Mouse (Mus musculus) gastrocnemius, postnatal 4 days (tissue): ENCODE results near the gene Krt5. TPM values are rescaled to one million over a fixed set of nuclear protein-coding genes. Genes with fewer than 3 reads are reported as not detected.
"Not testable (repeated sequence)": the region's sequence is repeated elsewhere in the genome, so short reads cannot be mapped to it uniquely, and the experiment has no call there.

ENCODE experiments used
- DNase-seq, 2 experiments: peaks; one replicate each; pipeline ENCODE4 v3.0.0; 2021 to 2022; ENCODE audit warnings: low spot score in 2 of 2, mixed read lengths in 2 of 2
- long read RNA-seq, 2 experiments: library from polyadenylated mRNA; stranded (forward); transcript quantifications; one replicate each; pipeline ENCODE4 v2.0.0; 2021
- total RNA-seq, 2 experiments: library from RNA; stranded (reverse); gene quantifications; 2 replicates each; pipeline ENCODE4 v1.2.3; 2021

Gene Krt5
- 1 to 10 TPM in 1 of 2 experiments, under 1 TPM in 1; 0.39 to 1.9 TPM for total RNA-seq
- long read RNA-seq, experiment 1, transcript Krt5-201 (9 exons, 2,197 nt): major isoform, 27 of 35 reads
- long read RNA-seq, experiment 1, partial matches to known transcripts: 8 of 35 reads
- long read RNA-seq, experiment 1, other reads (novel, unspliced or antisense): 0 of 35 reads
- long read RNA-seq, experiment 2: 0 reads

DNA sequence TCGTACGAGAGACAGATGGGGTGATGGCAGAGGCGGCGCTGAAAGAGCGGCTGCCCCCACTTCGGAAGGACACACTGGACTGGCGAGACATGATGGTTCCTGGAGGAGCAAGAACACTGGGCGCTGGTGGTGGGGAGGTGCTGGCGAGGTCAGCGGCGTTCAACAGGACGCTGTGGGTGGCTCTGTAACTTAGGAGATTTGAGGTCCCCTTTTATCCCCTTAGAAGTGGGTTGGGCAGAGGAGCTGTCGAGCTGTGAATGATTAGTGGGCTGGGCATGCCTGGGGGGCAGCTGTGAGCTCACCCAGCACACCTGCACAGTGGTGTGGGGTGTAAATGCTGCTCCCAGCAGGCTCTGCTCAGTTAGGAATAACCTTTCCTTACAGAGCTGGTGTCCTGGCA is at the start of gene Krt5:
TSS of gene Krt5 (minus strand) at position 179 of the 400 bp plus-strand sequence.
- DNase-seq: no peak

DNA sequence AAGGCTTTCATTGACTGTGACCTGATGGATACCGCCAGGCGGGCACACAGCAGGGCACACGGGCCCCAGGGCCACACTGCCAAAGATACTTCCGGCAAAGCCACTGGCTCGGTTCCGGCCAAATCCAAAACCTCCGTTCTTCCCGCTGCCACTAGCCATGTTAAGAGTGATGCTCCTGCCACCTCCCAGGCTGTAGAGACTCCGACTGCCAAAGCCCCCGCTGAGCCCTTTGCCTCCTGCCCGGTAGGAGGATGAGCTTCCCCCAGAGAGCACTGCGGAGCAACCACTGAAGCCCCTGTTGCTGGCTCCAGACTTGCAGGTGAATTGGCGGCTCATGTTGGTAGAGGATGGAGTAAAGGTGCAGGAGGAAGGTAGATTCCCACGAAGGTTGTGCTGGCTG is 30.0 kb upstream of the Krt5 start, which contains the start of gene Krt71:
TSS of gene Krt71 (minus strand) at position 399 of the 400 bp plus-strand sequence.
- no peak for DNase-seq

DNA sequence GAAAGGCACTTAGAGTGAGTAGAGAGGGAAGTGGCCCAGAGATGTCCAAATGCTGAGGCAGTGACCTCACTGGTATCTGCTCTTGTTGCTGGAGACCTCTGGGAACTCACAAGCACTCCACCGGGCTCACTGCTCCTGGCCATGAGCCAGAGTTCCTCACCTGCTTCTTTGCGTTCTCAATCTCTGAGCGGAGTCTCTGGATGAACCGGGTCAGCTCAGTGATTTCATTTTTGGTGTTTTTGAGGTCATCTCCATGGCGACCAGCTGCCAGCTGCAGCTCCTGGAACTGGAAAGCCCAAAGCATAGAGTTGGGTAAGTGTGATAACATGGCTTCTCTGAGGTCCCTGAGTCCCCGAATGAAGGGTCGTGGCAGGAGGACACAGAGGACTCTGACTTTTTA is 25.1 kb upstream of the Krt5 start:
- DNase-seq: no peak

DNA sequence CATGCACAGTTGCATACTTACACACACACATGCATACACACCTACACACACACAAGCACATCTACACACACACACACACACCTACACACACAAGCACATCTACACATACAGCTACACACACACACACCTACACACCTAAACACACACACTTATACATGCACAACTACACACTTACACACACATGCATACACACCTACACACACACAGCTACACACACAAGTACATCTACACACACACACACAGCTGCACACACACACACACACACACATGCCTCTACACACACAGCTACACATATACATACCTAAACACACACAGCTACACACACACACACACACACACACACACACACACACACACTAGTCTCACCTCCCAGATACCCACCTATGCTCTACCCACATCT is 18.0 kb upstream of the Krt5 start:
- no peak for DNase-seq

DNA sequence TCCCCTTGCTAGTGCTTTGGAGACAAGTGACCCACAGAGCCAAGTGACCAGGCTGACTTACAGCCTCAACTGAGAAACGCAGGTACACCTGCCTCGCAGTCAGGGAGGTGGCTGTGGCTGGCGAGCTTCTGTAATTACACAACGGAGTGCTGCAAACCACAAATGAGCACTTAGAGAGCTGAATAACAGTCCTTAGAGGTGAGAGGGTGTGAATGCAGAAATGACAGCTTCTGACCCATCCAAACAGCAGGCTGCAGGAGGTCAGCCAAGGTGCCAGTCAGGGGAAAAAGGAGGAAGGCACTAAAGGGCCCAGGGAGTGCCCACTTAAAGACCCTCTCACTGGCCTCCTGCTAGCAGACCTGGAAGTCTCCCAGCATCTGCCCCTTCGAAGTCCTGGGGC is 12.0 kb upstream of the Krt5 start:
- DNase-seq: no peak

DNA sequence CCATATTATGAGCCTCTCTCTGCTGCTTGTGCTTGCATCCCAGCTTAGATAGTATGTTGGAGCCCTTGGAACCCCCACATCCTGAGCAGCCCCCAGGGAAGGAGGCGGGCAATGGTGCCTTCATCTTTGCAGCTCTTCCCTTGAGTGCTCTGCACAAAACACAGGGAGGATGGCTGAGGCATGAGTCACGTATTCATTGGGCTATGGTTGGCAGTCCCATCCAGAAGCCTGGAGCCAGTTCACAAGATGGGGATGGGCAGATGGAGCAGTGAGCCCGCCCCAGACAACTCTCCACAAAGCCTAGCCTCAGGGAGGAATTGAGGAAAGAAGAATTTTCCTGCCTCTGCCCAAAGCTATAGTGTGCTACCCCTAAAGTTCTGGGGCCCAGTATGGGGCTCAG is 3.1 kb upstream of the Krt5 start:
- no peak for DNase-seq

DNA sequence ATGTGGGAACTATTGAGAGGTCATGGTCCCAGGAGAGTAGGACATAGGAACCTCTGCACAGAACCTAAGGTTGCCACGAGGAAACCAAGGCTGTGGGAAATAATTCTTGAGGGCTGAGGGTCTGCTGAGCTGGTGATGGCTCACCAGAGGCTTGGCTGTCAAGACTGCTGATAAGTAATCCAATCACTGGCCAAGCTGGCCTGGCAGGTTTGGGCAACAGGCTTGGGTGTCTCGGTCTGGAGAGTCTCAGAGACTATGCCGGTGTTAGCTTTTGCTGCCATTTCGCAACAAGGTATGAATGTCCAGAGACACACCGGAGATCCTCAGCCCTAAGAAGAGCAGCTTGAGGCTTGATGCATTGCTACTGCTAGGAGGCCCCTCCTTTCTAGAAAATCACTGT is 1.7 kb upstream of the Krt5 start:
- no peak for DNase-seq

DNA sequence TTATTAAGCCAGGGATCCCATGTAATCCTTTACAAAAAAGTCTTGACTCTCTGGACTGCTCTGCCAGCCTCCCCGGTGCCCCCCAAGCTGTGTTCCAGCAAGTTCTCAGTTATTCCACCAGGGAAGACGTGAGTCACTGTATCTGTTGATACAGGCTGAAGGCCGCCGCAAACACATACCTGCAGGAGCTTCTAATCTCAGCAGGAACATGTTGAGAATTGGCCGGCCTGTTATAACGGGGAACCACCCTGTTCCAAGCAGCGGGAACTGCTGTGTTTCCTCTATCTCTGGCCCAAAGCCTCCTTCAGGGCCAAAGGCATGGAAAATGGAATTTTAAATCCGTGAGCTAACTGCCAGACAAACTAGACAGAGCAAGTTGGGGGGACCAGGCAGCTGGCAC is 1.0 kb upstream of the Krt5 start:
- no peak for DNase-seq

DNA sequence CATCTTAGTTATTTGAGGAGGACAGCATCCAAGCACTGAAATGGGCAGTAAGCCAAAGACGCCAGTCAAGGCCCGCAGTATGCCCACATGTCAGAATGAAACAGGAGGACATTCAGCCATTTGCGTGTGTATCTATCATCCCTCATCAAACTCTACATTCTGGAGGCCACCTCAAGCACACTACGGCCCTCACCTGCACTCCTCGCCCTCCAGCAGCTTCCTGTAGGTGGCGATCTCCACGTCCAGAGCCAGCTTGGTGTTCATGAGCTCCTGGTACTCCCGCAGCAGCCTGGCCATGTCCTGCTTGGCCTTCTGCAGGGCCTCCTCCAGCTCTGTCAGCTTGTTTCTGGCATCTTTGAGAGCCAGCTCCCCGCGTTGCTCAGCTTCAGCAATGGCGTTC is 4.0 kb downstream of the Krt5 start:
- DNase-seq: no peak

DNA sequence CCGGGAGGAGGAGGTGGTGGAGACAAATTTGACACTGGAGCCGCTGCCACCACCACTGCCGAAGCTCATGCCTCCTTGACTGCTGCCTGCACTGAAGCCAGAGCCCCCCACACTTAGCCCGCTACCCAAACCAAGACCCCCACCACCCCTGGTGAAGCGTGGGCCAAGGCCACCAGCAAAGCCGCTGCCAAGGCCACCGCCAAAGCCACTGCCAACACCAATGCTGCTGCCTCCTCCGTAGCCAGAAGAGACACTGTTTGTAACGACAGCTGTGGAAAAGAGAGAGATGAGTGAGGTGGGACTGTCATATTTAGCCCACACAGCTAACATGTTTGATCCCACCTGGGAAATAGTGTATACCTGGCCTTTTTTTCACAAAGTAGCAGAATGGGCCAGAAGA is 5.2 kb downstream of the Krt5 start:
- DNase-seq: no peak

DNA sequence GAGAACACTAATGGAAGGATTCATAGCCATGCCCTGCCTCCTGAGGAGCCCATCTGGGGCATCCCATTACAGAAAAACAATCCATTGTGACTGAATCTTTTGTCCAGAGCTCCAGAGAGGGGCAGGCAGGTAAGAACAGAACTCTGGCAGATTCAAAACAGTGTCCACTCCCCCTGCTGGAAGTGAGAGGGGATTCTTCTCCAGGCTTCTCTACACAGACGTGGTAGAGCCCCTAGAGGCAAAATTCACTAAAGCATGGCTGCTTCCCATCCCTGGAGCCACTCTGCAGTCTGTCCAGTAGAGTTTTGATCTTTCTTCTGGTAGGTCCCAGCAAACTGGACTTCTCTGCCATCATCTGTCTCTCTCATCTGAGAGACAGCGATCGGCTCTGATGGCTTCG is 8.6 kb downstream of the Krt5 start:
- no peak for DNase-seq

DNA sequence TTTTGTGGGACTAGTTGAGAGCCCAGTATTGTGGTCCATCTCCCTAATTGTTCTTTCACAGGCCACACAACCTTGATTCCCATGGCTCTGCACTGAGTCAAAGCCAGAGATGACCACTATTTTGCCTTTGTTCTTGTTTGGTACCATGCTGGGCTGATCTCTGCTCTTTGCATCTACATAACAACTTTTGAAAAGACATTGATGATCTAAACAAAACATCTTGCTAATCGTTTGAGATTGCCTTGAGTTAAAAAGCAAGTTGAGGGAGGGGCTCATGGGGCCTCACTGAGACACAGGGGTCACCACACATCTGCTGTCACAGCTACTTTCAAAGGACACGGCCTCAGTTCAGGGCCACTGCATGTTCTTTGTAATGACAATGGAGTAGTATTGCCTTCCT is 10.3 kb downstream of the Krt5 start:
- DNase-seq: no peak

DNA sequence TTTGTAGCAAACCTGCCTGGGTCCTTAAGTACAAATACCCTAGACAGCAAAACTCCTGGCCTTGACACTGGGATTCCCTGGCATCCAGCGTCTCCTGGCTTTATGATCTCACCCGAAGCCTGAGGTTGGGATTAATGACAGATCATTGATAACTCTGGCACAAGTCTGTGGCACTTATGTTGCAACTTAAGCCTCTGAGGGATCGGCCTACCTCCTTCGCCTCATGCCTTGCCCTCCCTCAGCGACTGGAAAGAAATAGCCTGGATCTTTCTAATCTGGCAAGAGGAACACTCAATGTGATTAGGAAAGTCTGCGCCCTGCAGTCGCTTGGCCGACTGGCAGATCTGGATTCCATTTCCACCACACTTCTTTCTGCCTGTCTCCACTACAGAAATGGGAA is 12.8 kb downstream of the Krt5 start:
- no peak for DNase-seq

DNA sequence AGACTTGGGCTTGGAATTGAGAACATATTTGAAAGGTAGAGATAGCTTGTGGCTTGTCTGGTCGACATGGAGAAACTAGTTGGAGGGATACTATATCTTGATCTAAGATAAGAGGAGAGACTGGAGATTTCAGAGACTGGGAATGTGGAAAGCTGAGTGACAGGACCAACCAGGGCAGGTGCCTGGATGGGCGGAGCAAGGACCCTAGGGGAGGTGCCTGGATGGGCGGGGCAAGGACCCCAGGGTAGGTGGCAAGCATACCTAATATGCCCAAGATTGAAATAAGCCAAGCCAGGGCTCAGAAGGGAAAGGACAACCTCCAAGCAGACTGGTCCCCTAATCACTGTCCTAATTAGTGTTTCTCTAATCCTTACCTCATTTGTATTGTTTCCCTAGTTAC is 13.5 kb downstream of the Krt5 start:
- no peak for DNase-seq

DNA sequence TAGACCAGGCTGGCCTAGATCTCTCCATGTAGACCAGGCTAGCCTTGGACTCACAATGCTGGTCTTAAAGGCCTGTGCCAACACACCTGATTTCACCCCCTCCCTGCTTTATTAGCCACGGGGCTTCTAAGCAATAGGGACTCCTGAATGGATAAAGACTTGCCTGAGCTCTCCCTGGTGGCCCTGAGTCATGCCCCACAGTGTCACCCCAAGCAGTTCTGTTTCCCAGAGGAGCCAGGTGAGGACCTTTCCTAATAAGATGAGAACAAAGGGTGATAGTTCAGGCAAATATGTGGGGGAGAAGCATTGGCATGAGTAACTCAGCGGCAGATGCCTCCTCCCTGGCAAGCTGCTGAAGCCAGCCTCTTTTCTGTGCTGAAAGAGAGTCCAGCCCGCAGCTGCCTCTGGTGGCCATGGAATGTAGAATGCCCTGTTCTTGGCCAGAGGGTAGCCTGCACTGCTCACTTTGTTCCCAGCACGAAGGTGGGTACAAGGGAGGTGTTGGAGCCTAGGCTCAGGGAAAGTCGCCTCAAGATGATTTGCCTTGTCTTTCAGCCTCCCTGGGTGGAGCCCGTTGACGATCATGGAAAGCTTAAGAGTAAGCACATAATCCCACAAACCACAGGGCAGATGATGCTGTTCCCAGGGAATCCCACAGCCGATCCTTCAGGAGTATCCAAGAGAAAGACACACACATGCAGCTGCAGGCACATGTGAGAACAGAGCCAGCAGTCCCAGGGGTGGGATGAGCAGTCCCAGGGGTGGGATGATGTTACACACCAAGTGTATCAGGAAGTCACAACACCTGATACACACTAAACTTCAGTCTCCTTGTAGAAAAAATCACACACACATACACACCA is 15.1 kb downstream of the Krt5 start:
- no peak for DNase-seq

DNA sequence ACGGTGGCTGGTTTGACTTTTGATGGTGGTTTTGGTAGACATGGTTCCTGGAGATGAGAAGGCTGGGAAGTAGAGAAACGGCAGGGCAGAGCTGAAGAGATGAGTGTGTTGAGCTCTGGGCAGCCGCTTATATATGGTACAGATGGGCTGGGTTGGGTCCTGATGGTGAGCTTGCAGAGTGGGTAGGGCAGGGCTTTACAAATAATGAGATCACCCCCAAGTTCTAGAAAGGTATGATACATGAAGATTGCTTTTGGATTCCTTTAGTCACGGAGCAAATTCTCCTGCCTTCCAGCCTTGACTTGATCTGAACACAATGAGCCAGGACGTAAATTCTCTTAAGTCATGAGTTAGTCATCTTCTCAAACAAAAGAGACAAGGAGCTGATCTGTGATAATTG is 18.5 kb downstream of the Krt5 start, which contains the start of gene Krt6a:
TSS of gene Krt6a (minus strand) at position 101 of the 400 bp plus-strand sequence.
- DNase-seq: no peak

DNA sequence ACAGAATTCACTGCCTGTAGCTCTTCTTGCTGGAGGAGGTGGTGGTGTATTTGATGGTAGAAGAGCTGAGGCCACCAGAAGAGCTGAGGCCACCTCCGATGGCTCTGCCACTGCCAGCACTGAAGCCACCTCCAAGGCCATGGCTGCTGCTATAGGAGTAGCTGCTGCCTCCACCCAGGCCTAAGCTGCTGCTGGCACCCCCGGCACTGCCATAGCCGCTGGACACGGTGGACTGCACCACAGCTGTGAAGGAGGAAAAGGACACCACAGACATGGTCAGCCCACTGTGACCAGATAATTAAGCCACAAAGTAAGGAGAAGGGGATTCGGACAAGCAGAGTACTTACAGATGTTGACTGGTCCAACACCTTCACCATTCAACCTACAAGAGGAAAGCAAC is 22.2 kb downstream of the Krt5 start:
- DNase-seq: not testable (repeated sequence)

DNA sequence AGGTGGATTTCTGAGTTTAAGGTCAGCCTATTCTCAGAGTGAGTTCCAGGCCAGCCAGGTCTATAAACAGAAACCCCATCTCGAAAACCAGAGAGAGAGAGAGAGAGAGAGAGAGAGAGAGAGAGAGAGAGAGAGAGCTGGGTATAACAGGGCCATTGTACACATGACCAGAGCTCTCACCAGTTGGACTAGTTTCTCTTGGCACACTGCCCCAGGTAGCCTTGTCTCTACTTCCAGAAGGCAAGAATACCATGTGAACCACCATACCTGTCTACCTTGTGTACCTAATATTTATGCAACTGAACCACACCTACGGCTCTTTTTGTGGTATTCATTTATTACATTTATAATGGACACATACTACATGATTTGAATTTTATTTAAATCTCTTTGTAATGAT is 24.5 kb downstream of the Krt5 start:
- DNase-seq: no peak

DNA sequence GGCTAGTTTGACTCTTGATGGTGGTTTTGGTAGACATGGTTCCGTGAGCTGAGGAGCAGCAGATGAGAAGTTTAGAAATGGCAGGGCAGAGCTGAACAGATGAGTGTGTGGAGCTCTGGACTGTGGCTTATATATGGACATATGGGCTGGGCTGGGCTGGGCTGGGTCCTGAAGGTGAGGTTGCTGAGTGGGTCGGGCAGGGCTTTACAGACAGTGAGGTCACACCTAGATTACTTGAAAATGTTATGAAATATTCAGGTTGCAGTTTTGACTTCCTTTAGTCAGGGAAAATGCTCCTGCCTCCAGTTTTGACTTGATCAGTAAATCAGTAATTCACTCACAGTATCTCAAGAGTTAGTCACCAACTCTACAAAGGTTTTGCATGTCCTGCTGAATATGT is 32.5 kb downstream of the Krt5 start, which contains the start of gene Krt6b:
TSS of gene Krt6b (minus strand) at position 101 of the 400 bp plus-strand sequence.
- no peak for DNase-seq

DNA sequence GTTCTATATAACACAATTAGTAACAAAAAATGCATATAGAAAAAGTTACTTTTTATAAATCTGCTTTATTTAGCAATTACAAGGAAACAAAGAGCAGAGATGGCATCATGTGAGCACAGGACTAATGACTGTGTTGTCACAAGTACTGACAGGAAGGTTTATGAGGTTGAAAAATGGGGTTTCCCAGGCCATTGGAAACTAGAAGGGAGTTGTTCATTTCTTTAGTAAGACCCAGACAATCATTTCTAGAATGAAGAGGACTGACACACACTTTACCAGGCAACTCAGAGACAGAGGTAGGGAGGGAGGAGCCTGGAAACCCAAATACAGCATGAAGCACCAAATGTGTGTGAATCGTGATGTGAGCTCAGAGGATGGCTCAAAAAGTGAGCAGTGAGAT is 36.7 kb downstream of the Krt5 start:
- DNase-seq: no peak
